Mouse (Mus musculus) gastrocnemius, postnatal 4 days (tissue): ENCODE measurements around the gene Dhdds. TPM values are rescaled to one million over a fixed set of nuclear protein-coding genes. Genes with fewer than 3 reads are reported as not detected.

Source experiments
- DNase-seq, 2 experiments: peaks; one replicate each; pipeline ENCODE4 v3.0.0; 2021 to 2022; ENCODE audit warnings: low spot score in 2 of 2, mixed read lengths in 2 of 2
- long read RNA-seq, 2 experiments: library from polyadenylated mRNA; stranded (forward); transcript quantifications; one replicate each; pipeline ENCODE4 v2.0.0; 2021
- total RNA-seq, 2 experiments: library from RNA; stranded (reverse); gene quantifications; 2 replicates each; pipeline ENCODE4 v1.2.3; 2021

Dhdds gene
- 10 to 100 TPM; 27.1 to 28.8 TPM for total RNA-seq
- long read RNA-seq, experiment 1, transcript Dhdds-209 (9 exons, 3,219 nt), result major isoform, 9 of 21 reads
- long read RNA-seq, experiment 1, partial matches to known transcripts, result 1 of 21 reads
- long read RNA-seq, experiment 1, other reads (novel, unspliced or antisense), result 3 of 21 reads
- long read RNA-seq, experiment 2, transcript Dhdds-209 (9 exons, 3,219 nt), result major isoform, 10 of 21 reads
- long read RNA-seq, experiment 2, partial matches to known transcripts, result 2 of 21 reads
- long read RNA-seq, experiment 2, other reads (novel, unspliced or antisense), result 4 of 21 reads

GRCm38 (mm10) chr4:134000466-134001438 is at the start of gene Dhdds:
TSS of gene Dhdds (minus strand) at chr4:134000918.
- peak; percentile 92 to 95 for DNase-seq

DNA sequence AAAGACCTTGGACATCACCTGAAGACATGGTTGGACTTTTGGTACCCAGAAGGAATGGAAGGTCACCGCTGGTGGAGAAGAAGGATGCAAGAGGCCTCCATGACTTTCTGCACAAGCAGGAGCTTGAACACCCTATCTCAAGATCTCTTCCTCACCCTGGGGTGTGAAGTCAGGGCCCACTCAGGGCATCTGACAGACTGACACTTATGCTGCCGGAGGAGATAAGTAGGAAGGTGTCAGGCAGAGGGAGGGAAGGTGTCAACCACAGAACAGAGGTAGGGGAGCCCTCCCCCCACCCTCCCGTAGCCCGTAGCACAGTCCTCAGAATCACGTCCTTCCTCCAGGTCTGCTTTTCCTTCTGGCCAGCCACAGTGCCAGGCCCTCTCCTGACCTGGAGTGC is 46.9 kb upstream of the Dhdds start:
- no peak for DNase-seq

GRCm38 (mm10) chr4:134043041-134043440 is 42.3 kb upstream of the Dhdds start:
- no peak for DNase-seq

DNA sequence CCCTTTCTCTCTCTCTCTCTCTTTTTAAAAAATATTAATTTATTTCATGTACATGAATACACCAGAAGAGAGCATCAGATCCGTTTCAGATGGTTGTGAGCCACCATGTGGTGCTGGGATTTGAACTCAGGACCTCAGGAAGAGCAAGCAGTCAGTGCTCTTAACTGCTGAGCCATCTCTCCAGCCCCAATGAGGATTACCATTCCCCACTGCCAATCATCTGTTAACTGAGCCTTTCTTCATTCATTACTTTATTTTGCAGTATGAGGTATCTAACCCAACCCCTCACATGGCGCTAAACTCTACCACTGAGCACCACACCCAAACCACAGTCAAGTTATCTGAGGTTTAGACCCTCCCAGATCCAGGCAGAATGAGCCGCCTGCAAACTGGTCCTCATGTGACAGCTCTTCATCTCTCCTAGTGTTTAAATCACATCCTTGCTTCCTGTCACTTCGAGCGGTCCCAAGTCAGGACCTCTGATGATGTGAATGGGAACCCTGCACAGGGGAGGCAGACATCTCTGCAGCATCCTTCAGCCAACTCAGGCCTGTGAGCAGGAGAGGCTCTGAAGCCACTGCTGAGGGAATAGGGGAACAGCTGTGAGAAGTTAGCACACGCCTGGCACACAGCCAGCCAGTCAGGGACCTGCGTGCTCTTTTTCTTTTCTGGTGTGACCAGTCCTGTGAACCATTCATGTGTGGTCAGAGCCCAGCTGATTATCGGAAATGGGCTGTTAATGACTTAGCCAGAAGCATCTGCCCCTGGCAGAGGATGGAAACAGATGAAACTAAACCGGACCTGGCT is 40.8 kb upstream of the Dhdds start:
- peak in 1 of 2 experiments; percentile 45 for DNase-seq

DNA sequence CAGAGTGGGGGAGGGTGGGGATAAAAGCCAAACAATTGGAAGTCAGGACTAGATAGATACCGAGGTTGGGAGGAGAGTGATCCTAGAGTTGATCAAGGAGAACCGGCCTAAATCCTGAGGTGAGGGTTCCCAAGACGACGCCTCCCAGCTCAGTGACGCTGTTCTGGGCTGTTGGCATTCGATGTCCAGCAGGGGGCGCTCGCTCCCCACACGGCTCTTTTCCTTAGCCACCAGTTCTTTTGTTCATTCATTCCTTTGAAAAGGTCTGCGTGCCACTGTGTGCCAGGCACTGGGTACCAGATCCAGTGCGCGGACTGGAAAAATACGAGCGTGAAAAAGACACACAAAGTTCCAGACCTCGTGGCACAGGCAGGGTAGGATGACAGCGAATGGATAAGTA is 35.2 kb upstream of the Dhdds start:
- peak; percentile 53 to 66 for DNase-seq

DNA sequence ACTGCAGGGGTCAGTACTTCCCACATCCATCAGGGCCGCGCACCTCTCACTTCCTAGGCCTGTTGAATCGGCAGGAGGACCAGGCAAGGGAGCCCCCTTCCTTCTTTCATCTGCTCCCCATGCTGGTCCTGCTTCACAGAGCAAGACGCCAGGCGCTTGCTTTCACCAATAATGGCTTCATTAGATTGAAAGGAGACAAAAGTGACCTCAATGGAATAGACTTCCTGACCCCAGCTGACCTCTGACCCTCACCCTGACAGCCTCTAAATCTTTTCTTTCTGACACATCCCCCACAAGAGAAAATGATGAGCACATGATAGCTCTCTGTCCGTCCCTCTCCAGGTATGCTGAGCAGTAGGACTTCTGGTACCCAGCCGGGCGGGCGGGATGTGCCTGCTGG is 25.1 kb upstream of the Dhdds start:
- DNase-seq, result no peak

- peak; percentile 45 to 65 for DNase-seq
These were observed 19.9 kb upstream of the Dhdds start for GRCm38 (mm10) chr4:134020621-134021020.

DNA sequence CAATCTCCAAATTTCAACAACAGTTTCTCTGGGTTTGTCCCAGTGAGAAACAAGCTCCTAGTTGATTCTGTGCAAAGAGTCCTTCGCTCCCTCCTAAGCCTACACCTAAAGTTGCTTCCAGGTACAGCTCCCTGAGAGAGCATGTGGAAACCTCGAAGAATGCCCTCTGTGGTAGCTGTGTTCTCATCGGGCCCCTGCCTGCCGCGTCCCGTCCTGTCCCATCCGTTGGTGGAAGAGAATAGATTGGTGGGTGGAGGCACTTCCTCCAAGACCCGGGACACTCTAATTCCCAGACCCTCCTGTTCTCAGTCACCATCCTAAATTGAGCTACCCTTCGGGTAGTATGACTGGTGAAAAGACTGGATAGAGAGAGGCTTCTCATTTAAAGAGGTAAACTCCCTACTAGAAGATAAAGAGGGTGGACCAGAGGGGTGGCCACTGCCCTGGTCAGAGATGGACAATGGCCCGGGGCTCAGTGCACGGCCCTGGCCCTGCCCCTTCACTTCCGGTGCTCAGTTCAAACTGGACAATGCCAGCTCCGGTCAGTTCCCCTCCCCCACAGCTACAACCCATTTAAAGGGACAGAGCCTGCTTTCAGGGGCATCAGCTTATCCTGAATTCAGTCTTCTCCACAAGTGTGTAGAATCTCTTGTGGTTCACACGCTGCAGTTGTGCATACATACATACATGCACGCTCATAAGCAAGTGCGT is 19.1 kb upstream of the Dhdds start:
- no peak for DNase-seq

DNA sequence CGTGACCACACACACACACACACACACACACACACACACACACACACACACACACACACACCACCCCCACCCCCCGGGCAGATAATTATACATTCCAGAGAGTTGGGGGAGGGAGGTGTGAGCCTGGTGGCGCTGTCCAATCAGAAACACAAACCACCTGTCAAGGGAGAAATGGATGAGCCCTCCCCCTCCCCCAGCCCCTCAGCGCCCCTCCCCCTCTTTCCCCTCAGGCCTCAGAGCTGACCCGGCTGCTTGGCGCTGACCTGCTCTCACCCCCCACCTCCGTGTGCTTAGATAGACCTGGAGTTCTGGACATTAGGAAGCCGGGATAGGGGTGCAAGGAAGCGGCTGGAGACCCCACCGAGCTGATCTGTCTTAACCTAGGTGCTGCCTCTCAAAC is 18.5 kb upstream of the Dhdds start:
- no peak for DNase-seq

DNA sequence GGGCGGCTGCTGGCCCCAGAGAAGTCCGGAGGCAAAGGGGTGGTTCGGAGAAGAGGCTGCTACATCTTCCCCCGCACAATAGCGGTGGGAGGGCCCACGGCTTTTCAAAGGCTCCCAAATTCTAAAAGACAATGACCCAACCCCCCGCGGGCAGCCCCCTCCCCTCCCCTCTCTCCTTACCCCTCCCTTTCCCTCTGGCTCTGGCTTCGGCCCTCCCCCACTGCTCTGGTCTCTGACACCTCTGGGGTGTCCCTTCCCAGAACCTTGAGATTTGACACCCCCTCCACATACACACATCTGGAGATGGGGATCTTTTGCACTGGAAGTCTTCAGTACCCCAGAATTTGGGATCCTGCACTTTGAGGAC is 18.0 kb upstream of the Dhdds start, which contains the start of gene Lin28a:
Lin28a (minus strand) TSS at position 63 of the 367 bp plus-strand sequence.
- no peak for DNase-seq

DNA sequence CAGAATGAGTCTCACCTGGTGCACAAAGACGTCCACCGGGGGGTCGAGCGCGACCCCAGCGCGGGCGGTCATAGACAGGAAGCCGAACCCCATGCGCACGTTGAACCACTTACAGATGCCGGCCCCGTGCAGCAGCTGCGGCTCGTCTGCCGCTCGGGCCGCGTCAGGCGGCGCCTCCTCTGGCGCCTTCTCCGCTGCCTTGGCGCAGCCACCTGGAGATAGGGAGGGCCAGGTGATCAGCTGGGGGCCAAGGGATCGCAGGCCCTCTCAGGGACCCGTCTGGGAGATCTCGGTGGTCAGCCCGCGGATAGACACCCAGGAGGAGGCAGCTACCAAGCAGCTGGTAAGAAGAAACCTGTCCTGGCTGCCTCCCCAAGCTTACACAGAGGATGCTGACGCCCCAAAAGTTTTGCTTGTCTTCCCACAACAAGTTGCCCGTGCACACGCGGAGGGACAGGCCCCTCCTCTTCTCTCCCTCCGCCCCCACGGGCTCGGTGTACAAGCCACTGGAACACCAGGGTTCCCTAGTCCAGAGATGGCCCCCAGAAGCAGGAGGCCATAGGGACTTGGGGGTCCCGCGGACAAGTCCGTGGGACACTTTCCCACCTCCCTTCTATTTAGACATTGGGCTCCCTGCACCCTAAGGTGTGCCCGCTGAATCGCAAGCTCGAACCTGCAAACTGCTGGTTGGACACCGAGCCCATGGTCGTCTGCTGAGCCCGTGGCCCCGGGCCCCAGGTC is 17.5 kb upstream of the Dhdds start:
- no peak for DNase-seq

GRCm38 (mm10) chr4:134017201-134017865 is 16.6 kb upstream of the Dhdds start:
- no peak for DNase-seq

GRCm38 (mm10) chr4:134016767-134017166 is 16.0 kb upstream of the Dhdds start:
- no peak for DNase-seq

GRCm38 (mm10) chr4:134016208-134016607 is 15.5 kb upstream of the Dhdds start:
- DNase-seq, result no peak

GRCm38 (mm10) chr4:134012858-134013528 is 12.3 kb upstream of the Dhdds start:
- DNase-seq, result no peak

GRCm38 (mm10) chr4:134011450-134012414 is 11.0 kb upstream of the Dhdds start:
- no peak for DNase-seq

- DNase-seq, result no peak
These were observed 9.0 kb upstream of the Dhdds start for GRCm38 (mm10) chr4:134009709-134010108.

- DNase-seq, result no peak
These were observed 6.1 kb upstream of the Dhdds start for GRCm38 (mm10) chr4:134006845-134007244.
